Mouse (Mus musculus) forebrain, embryonic 11.5 days (tissue): ENCODE measurements around the gene Dgki. TPM values are rescaled to one million over a fixed set of nuclear protein-coding genes. Genes with fewer than 3 reads are reported as not detected.

Experiments
- ATAC-seq: fragments of 200-750 bp; cut with Nextera tagmentation; replicated peaks from 2 replicates; pipeline ENCODE4 v1.8.0; 2017; ENCODE audit warnings: moderate TSS enrichment; ENCODE audit not compliant: low FRiP score
- DNase-seq: peaks from one replicate; pipeline ENCODE4 v3.0.0-alpha.2; 2017; ENCODE audit warnings: low spot score
- H3K27ac ChIP-seq: fragments of 300-500 bp; sonication (generic); 2 replicates; pipeline ENCODE4 v1.5.1; 2014; ENCODE audit warnings: low read depth, low read length
- H3K27me3 ChIP-seq: fragments of 300-500 bp; sonication (generic); 2 replicates; pipeline ENCODE4 v1.6.1; 2014; ENCODE audit warnings: mild to moderate bottlenecking, low read length, mixed read lengths; ENCODE audit not compliant: control insufficient read depth, insufficient read depth
- H3K36me3 ChIP-seq: fragments of 300-500 bp; sonication (generic); 2 replicates; pipeline ENCODE4 v1.6.1; 2014; ENCODE audit warnings: mild to moderate bottlenecking, low read length, moderate library complexity, mixed read lengths; ENCODE audit not compliant: control insufficient read depth, insufficient read depth
- H3K4me1 ChIP-seq: fragments of 300-500 bp; sonication (generic); replicated peaks from 2 replicates; pipeline ENCODE4 v1.6.1; 2014; ENCODE audit warnings: low read length, mixed read lengths; ENCODE audit not compliant: control insufficient read depth, insufficient read depth
- H3K4me2 ChIP-seq: fragments of 300-500 bp; sonication (generic); 2 replicates; pipeline ENCODE4 v1.6.1; 2014; ENCODE audit warnings: low read depth, mild to moderate bottlenecking, low read length, moderate library complexity, mixed read lengths; ENCODE audit not compliant: severe bottlenecking
- H3K4me3 ChIP-seq: fragments of 300-500 bp; sonication (generic); 2 replicates; pipeline ENCODE4 v1.5.1; 2014; ENCODE audit warnings: low read depth, low read length
- H3K9ac ChIP-seq: fragments of 300-500 bp; sonication (generic); 2 replicates; pipeline ENCODE4 v1.6.1; 2014; ENCODE audit warnings: low read length
- H3K9me3 ChIP-seq: fragments of 300-500 bp; sonication (generic); 2 replicates; pipeline ENCODE4 v1.6.1; 2016; ENCODE audit warnings: low read length, mixed read lengths; ENCODE audit not compliant: control insufficient read depth
- WGBS: fragments of 180-500 bp; shearing (Covaris S2); extraction: QIAGEN DNeasy Blood & Tissue Kit; methylation state at CpG from one replicate; pipeline ENCODE4 v1.1.7; 2014; 5-methylcytosine and 5-hydroxymethylcytosine counted together
- polyA plus RNA-seq: library from polyadenylated mRNA; unstranded; fragments of >200 nt; fragmentation: Nextera tagmentation; extraction: Ambion mirVana; gene quantifications from 2 replicates; pipeline ENCODE4 v1.2.1, GENCODE M21; 2014

Gene Dgki
- 2.8 TPM in 2 replicates for polyA plus RNA-seq

DNA sequence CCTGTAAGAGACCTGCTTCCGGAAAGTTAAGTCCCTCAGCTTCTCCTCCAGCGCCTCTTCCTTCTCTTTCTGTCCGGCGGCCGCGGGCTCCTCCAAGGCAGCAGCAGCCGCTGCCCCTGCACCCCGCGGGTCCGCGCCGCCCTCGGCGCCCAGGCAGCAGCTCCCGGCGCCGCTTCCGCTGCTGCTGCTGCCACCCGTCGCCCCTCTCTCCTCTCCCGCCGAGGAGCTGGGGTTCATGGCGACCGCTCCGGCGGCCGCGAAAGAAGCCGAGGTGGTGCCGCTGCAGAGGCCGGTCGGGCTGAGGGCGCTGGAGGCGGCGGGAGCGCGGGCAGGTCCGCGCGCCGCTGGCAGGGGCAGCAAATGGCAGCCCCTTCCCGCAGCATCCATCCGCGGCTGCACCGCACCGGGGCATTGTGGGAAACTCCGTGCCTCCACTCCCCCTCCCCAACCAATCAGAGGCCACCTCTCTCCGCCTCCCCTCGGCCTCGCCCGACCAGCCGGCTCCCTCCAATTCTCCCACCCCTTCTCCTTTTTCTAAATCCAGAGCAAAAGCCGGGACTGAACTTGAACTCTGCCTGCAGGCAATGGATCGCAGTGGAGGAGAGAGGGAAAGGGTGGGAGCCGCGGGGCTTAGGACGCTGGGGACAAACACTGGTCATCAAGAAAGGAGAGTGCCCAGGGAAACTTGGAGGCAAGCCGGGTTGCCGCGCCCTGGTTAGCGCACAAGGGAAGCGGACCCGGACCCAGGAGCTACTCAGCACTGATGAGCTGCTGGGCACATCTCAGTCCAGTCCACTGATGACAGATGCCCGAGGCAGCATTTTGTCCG lies at the start of gene Dgki:
Dgki (minus strand) TSS at position 623 of the 829 bp plus-strand sequence.
- peaks cover 8% of the 10 kb centered on the region; the same call in 1 of the 2 replicates for H3K4me1 ChIP-seq
- H3K27me3 ChIP-seq: peaks cover 14% of the 10 kb centered on the region
- H3K4me3 ChIP-seq: peak within 1 kb of the TSS; percentile 72
- DNase-seq (peak; percentile 90), ATAC-seq (peak; percentile 97)
- H3K27ac ChIP-seq: no peak within 1 kb of the TSS
- no peaks in the 10 kb centered on the region for H3K36me3 ChIP-seq
- H3K9ac ChIP-seq: peak within 1 kb of the TSS; percentile 79
- WGBS: under 1% methylated on average over 53 of the region's 65 CpGs
- no peaks in the 10 kb centered on the region for H3K9me3 ChIP-seq
- peak within 1 kb of the TSS; percentile 93 for H3K4me2 ChIP-seq

DNA sequence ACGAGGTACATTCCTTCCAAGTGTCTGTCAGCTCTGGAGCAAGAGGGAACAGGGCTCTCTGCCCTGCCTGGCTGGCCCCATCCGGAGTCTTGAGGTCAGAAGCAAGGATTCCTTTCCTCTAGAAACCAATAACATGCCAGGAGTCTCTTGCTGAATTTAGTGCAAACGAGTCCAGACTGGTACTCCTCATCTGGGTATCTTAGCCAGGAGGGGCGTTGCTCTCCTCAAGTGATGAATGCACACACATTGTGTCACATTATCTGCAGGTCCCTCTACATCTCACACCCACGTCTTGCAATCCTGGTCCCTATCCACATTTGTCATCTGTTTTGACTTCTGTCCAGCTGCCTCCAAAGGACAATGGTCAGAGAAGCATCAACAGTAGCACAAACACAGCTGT lies 47.6 kb upstream of the Dgki start:
- Histone ChIP-seq H3K27ac (no peak overlapping the region), H3K9me3 (no peaks in the 10 kb centered on the region), H3K27me3 (no peaks in the 10 kb centered on the region), H3K4me3 (no peak overlapping the region), H3K36me3 (no peaks in the 10 kb centered on the region), H3K4me1 (no peaks in the 10 kb centered on the region), H3K4me2 (no peak overlapping the region), H3K9ac (no peak overlapping the region)
- ATAC-seq (no peak), DNase-seq (no peak)
- WGBS: 82% methylated on average over 5 of the region's 5 CpGs

DNA sequence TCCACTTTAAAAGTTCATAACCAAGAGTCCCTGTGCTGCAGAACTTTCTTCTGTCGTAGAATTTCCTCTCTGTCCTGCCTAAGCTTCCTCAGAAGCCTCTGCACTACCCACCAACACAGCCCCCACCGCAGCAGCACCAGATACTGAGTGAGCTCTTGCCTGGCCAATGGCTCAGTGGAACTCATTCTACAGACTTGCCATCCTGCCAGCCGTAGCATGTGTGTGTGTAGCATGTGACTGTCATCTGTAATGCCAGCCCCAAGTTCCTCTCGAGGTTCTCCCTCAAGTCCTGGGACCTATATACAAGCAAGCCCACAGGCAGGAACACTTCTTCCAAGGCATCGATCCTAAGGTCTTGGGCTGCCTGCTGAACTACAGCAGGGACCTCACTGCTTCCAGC lies 38.1 kb upstream of the Dgki start:
- Histone ChIP-seq H3K27me3 (no peaks in the 10 kb centered on the region), H3K36me3 (no peaks in the 10 kb centered on the region), H3K9ac (no peak overlapping the region), H3K27ac (no peak overlapping the region), H3K4me2 (no peak overlapping the region), H3K4me1 (no peaks in the 10 kb centered on the region; the same call in 1 of the 2 replicates), H3K4me3 (no peak overlapping the region), H3K9me3 (no peaks in the 10 kb centered on the region)
- 85% methylated on average over 5 of the region's 5 CpGs for WGBS
- no peak for ATAC-seq
- no peak for DNase-seq

DNA sequence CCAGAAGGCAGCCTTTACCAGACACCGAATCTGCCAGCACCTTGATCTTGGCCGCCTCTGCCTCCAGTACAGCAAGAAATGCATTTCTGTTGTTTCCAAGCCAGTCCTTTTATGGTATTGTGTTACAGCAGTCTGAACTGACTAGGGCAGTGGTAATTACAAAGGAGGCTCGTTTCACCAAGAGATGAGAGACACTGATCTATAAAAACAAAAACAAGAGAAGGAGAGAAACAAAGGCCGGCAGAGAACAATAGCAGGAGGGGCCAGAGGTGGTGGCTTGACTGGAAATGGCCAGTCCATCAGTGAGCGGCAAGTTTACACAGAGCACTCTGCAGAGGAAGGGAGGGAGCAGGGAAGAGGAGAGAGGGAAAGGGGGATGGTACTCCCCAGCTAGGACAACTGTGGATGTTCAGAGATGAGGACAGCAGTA lies 36.9 kb upstream of the Dgki start:
- WGBS: 15% methylated on average over 5 of the region's 5 CpGs
- Histone ChIP-seq H3K4me3 (no peak overlapping the region), H3K36me3 (no peaks in the 10 kb centered on the region), H3K9ac (no peak overlapping the region), H3K27me3 (no peaks in the 10 kb centered on the region), H3K4me2 (no peak overlapping the region), H3K27ac (no peak overlapping the region), H3K4me1 (no peaks in the 10 kb centered on the region; the same call in 1 of the 2 replicates), H3K9me3 (no peaks in the 10 kb centered on the region)
- ATAC-seq: no peak
- DNase-seq: no peak

DNA sequence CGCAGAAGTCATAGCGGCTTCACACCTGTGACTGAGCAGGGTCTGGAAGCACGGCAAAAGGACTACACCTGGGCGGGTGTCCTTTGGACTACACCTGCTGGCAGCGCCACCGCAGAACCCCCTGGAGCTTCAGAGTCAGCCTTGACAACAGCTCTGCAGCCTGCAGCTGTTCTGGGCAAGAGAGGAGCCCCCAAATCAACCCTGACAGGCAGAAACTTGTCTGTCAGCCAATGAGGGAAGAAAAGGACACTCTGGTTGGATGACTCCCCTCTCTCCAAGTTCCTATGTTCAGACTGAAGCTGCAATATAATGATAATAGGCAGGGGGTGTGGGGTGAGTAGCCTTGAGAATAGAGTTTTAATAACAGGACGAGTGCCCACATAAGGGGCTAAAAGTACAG lies 36.4 kb upstream of the Dgki start:
- no peaks in the 10 kb centered on the region for H3K36me3 ChIP-seq
- no peak overlapping the region for H3K9ac ChIP-seq
- no peaks in the 10 kb centered on the region; the same call in 1 of the 2 replicates for H3K4me1 ChIP-seq
- H3K4me2 ChIP-seq: no peak overlapping the region
- no peaks in the 10 kb centered on the region for H3K27me3 ChIP-seq
- DNase-seq (no peak), ATAC-seq (no peak)
- no peaks in the 10 kb centered on the region for H3K9me3 ChIP-seq
- 60% methylated on average over 7 of the region's 7 CpGs for WGBS
- no peak overlapping the region for H3K27ac ChIP-seq
- H3K4me3 ChIP-seq: no peak overlapping the region

DNA sequence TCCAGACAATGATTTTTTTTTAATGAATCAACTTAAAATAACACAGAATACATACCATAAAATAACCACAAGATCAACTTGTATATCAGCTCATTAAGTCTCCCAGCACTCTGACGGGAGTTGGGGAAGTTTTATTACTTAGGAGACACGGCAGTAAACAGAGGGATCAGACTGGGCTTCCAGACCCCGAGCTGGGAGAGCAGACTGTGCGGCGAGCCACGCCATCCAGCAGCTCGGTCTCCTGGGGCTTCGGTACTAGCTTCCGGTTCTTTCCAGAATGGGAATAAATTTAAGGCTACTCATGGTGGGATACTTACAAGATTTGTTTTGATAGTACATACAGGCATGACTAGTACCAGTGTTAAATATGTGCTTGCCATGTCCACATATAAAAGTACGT lies 32.9 kb upstream of the Dgki start:
- Histone ChIP-seq H3K9ac (no peak overlapping the region), H3K4me1 (peaks cover 2% of the 10 kb centered on the region; the same call in 1 of the 2 replicates), H3K4me2 (no peak overlapping the region), H3K9me3 (no peaks in the 10 kb centered on the region), H3K36me3 (no peaks in the 10 kb centered on the region), H3K4me3 (no peak overlapping the region), H3K27ac (no peak overlapping the region), H3K27me3 (no peaks in the 10 kb centered on the region)
- DNase-seq (no peak), ATAC-seq (no peak)
- WGBS: 88% methylated on average over 10 of the region's 10 CpGs

DNA sequence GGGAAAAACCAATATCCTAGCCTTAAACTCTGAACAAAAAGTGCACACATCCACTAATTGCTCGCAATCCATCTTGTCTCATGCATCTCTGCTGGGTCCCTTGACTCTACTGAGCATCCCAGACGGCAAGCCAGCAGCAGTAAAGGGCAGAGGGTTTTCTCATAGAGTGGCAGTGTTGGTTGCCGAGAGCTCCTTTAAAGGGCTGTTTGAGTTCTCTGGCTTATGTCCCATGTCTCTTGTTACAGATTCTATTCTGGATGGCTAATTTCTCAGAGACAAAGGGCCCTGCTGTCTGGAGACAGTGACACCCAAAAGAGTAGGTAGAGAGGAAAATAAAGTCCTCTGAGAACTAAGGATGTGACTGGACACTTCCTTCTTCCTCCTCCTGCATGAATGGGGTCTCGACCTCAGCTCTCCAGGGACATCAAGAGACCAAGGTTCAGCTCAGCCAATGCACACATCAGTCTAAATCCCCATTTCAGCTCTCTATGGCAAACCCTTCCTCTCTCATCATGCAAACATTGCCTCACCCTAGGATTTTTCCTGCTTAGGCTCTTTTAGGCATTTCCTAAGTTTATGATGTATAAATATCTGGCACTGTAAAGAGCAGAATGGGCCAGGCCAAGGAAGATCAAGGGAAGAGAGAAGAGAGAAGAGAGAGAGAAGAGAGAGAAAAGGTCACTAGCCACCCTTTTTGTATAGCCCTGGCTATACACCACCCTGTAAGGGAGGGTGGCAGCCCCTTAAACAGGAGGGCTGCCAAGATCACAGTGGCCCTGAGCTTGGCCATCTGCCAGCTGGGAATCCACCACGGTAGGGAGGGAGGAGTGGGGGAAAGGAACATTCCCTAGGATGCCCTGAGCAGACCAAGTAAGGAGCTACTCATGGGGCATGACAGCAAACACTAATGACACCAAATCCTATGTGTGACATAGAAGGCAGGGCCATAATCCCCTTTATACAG lies 30.2 kb upstream of the Dgki start:
- Histone ChIP-seq H3K27ac (no peak overlapping the region), H3K9ac (no peak overlapping the region), H3K4me3 (no peak overlapping the region), H3K9me3 (no peaks in the 10 kb centered on the region), H3K36me3 (no peaks in the 10 kb centered on the region), H3K4me1 (peaks cover 2% of the 10 kb centered on the region; the same call in 1 of the 2 replicates), H3K27me3 (no peaks in the 10 kb centered on the region), H3K4me2 (no peak overlapping the region)
- no peak for DNase-seq
- peak; percentile 58; the same call in 1 of the 2 replicates for ATAC-seq
- 52% methylated on average over 5 of the region's 5 CpGs for WGBS

DNA sequence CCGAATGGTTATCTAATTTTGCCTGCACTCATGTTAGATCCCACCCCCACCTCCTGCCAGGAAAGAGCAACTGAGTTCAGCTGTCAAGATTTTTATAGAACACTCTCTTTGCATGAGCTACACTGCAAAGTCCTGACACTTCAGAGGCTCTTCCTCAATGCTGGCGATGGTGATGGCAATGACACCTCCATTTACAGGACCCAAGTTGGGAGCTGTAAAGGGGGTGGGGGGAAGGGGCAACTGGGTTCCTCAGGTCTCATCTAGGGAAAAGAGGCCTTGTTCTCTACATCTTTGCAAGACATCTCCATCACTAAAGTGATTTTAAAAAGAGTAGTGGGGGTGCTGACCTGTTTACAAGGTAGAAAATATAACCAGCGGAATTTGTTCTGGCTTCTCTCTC lies 29.4 kb upstream of the Dgki start:
- 86% methylated on average over 3 of the region's 3 CpGs for WGBS
- ATAC-seq (no peak), DNase-seq (no peak)
- Histone ChIP-seq H3K9ac (no peak overlapping the region), H3K4me3 (no peak overlapping the region), H3K9me3 (no peaks in the 10 kb centered on the region), H3K27me3 (no peaks in the 10 kb centered on the region), H3K4me2 (no peak overlapping the region), H3K27ac (no peak overlapping the region), H3K36me3 (no peaks in the 10 kb centered on the region), H3K4me1 (peaks cover 2% of the 10 kb centered on the region; the same call in 1 of the 2 replicates)
